ENCODE assay signal across 8 mouse cellular contexts in the genomic region with DNA sequence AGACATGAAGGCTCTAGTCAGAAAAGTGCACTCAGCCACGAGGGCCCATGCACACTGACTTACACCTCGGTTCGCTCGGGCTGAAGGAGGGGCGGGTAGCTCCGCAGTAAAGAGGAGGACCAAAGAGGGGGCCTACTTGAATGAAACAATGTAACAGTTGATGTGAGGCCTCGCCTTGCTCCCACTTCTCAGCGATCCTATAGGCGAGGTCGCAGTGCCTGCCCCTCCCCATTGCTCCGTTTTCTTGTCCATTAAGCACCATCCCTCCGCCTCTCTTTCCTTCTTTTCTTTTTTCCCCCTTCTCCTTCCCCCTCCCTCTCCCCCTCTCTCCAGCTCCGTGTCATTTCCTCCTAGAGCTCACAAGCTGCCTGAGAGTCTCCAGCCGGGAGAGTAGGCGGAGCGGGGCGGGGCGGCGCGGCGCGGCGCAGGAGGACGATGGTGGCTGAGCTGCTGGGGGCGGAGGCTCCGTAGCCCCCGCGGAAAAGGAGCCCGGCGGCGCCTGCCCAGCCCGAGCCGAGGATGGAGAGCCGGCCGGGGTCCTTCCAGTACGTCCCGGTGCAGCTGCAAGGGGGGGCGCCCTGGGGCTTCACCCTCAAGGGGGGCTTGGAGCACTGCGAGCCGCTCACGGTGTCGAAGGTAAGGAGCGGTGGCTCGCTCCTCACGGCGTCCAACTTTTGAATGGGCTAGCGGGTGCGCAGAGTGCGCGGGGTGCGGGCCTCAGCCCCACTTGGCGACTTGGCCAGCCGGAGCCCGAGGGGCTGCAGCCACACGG. TPM values are rescaled to one million over a fixed set of nuclear protein-coding genes. Genes with fewer than 3 reads are reported as not detected.
DNase-seq lines count a peak whose midpoint lies in the region; ATAC-seq lines count a peak whose summit lies in the region.

A gene (plus strand): TSS at position 229 of the 772 bp plus-strand sequence.

- ATAC-seq in hindbrain, embryonic 13.5 days (ENCODE audit: low FRiP score) = peak; percentile 96

- no peaks in the 10 kb centered on the region for H3K36me3 ChIP-seq in hindbrain, embryonic 13.5 days

- H3K4me1 ChIP-seq in hindbrain, embryonic 13.5 days (replicated peaks) = peaks cover 3% of the 10 kb centered on the region; the same call in 1 of the 2 replicates

- peak; percentile 76 for DNase-seq in adipocyte (ENCODE audit: low spot score)
- peak; percentile 44 to 64 for DNase-seq in cerebellum, postnatal 14 days
- DNase-seq in frontal cortex, postnatal 25 days (ENCODE audit: low spot score in 2 of 2) = peak; percentile 8 to 20
- DNase-seq in layer of hippocampus, postnatal 36 days = peak; percentile 60 to 61
- DNase-seq in lung, postnatal 10 days = peak; percentile 88
- DNase-seq in retina, postnatal 7 days (ENCODE audit: low read depth, low spot score) = peak; percentile 28
- no peak for DNase-seq in B cell, adult 2 months

- H3K4me2 ChIP-seq in hindbrain, embryonic 13.5 days = peak within 1 kb of the TSS; percentile 62

- peak within 1 kb of the TSS; percentile 59 for H3K4me3 ChIP-seq in hindbrain, embryonic 13.5 days

- H3K9ac ChIP-seq in hindbrain, embryonic 13.5 days = peak within 1 kb of the TSS; percentile 76

- H3K27ac ChIP-seq in hindbrain, embryonic 13.5 days = peak within 1 kb of the TSS; percentile 64

- H3K27me3 ChIP-seq in hindbrain, embryonic 13.5 days = no peaks in the 10 kb centered on the region

- WGBS in hindbrain, embryonic 13.5 days = 16% methylated on average over 46 of the region's 55 CpGs

- H3K9me3 ChIP-seq in hindbrain, embryonic 13.5 days = no peaks in the 10 kb centered on the region

RNA-seq across cellular contexts. Expression of the gene that starts here (rescaled TPM):
- polyA plus RNA-seq in hindbrain, embryonic 13.5 days (2015; fragmentation: Nextera tagmentation; extraction: Ambion mirVana) = 1.4 and 2.4 TPM in 2 replicates
- total RNA-seq in layer of hippocampus, postnatal 36 days (2021) = 1 to 10 TPM; 5.6 to 5.7 TPM

Comparison
In these comparisons a context has a peak if more than half of its experiments do, and no peak if none do; other contexts are left out.
1. DNase-seq: peak in adipocyte (single experiment), cerebellum, postnatal 14 days (2 of 2), frontal cortex, postnatal 25 days (2 of 2), layer of hippocampus, postnatal 36 days (2 of 2), lung, postnatal 10 days (single experiment) and retina, postnatal 7 days (single experiment); none in B cell, adult 2 months (0 of 2).